Mouse (Mus musculus) liver, postnatal 0 days (tissue): ENCODE data around the gene Dnah7b.
"Not testable (repeated sequence)": the region's sequence is repeated elsewhere in the genome, so short reads cannot be mapped to it uniquely, and the experiment has no call there.

Experiments used
- CTCF ChIP-seq: sonication (generic); IDR thresholded peaks from 2 replicates; pipeline ENCODE4 v1.5.1; 2016; ENCODE audit warnings: antibody characterized with exemption, low read depth
- EP300 ChIP-seq: IDR thresholded peaks from 2 replicates; pipeline ENCODE4 v1.6.1; 2016; ENCODE audit warnings: antibody characterized with exemption, low read depth, mild to moderate bottlenecking

- TF ChIP-seq CTCF, EP300: not testable (repeated sequence)
Measured at GRCm38 (mm10) chr1:46068787-46069186, 2.7 kb downstream of the Dnah7b start.
